In the genomic region with DNA sequence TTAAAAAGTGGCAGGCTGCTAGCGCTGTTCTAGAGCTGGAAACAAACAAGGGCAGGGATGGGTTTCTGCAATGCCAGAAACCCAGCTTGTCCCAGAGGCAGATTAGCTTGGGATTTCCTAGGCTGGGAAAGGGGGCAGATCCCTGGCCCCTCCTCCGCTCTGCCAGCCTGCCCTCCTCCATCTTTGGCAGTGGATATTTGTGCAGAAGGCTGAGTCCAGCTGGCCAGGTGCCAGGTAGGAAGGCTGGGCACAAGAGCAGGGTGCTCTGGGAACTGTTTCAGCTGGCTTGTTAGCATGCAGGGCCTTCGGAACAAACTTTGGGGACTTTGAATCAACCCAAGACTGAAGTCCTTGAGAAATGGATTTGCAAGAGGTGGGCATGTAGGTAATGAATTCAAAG, we compare ENCODE assay signal across 8 mouse cellular contexts. TPM values are rescaled to one million over a fixed set of nuclear protein-coding genes. Genes with fewer than 3 reads are reported as not detected.
DNase-seq lines count a peak whose midpoint lies in the region; ATAC-seq and TF ChIP-seq lines count a peak whose summit lies in the region.

No protein-coding gene starts in this region.

- TF ChIP-seq POLR2A in heart, adult 2 months (IDR thresholded peaks at IDR 0.05; ENCODE audit: insufficient read depth, low read depth, low read length): no peak

- no peaks in the 10 kb centered on the region for H3K79me2 ChIP-seq in heart, adult 2 months (replicated peaks; ENCODE audit: control insufficient read depth, insufficient read depth, low read length)

- H3K9me3 ChIP-seq in heart, embryonic 12.5 days (replicated peaks): no peaks in the 10 kb centered on the region
- no peaks in the 10 kb centered on the region for H3K9me3 ChIP-seq in hindbrain, postnatal 0 days (ENCODE audit: low read length)
- H3K9me3 ChIP-seq in limb, embryonic 13.5 days: no peaks in the 10 kb centered on the region

- H3K4me2 ChIP-seq in heart, embryonic 12.5 days: no peak overlapping the region
- H3K4me2 ChIP-seq in hindbrain, postnatal 0 days (ENCODE audit: low read depth, low read length): no peak overlapping the region
- H3K4me2 ChIP-seq in limb, embryonic 13.5 days (replicated peaks): no peak overlapping the region

- peak overlapping the region; percentile 44 for H3K27ac ChIP-seq in heart, adult 2 months
- H3K27ac ChIP-seq in heart, embryonic 12.5 days (ENCODE audit: poor library complexity, severe bottlenecking): no peak overlapping the region
- peak overlapping the region; percentile 65 for H3K27ac ChIP-seq in hindbrain, postnatal 0 days
- H3K27ac ChIP-seq in limb, embryonic 13.5 days: no peak overlapping the region

- H3K4me1 ChIP-seq in heart, adult 2 months (ENCODE audit: control insufficient read depth, insufficient read depth, low read length): peaks cover 9% of the 10 kb centered on the region
- H3K4me1 ChIP-seq in heart, embryonic 12.5 days (replicated peaks): peaks cover 19% of the 10 kb centered on the region; the same call in 1 of the 2 replicates
- H3K4me1 ChIP-seq in hindbrain, postnatal 0 days (ENCODE audit: insufficient read depth, low read length): peaks cover 27% of the 10 kb centered on the region; the same call in 1 of the 2 replicates
- peaks cover 22% of the 10 kb centered on the region for H3K4me1 ChIP-seq in limb, embryonic 13.5 days

- no peak for ATAC-seq in heart, embryonic 12.5 days (ENCODE audit: insufficient number of reproducible peaks, low FRiP score)
- peak; percentile 46 for ATAC-seq in hindbrain, postnatal 0 days
- ATAC-seq in limb, embryonic 13.5 days (ENCODE audit: low FRiP score, low read depth): no peak

- H3K9ac ChIP-seq in heart, adult 2 months (ENCODE audit: low read depth, low read length): no peak overlapping the region
- no peak overlapping the region for H3K9ac ChIP-seq in heart, embryonic 12.5 days
- H3K9ac ChIP-seq in hindbrain, postnatal 0 days (replicated peaks; ENCODE audit: low read length): no peak overlapping the region
- H3K9ac ChIP-seq in limb, embryonic 13.5 days: peak overlapping the region; percentile 13; the same call in 1 of the 2 replicates

- H3K27me3 ChIP-seq in heart, adult 2 months (ENCODE audit: control insufficient read depth, insufficient read depth, low read length): no peaks in the 10 kb centered on the region
- H3K27me3 ChIP-seq in heart, embryonic 12.5 days (replicated peaks): peaks cover 15% of the 10 kb centered on the region; the same call in 1 of the 2 replicates
- no peaks in the 10 kb centered on the region for H3K27me3 ChIP-seq in hindbrain, postnatal 0 days (ENCODE audit: insufficient read depth, low read length)
- peaks cover 10% of the 10 kb centered on the region; the same call in 1 of the 2 replicates for H3K27me3 ChIP-seq in limb, embryonic 13.5 days

- DNase-seq in heart, adult 2 months: peak; percentile 74 to 84
- peak; percentile 77 to 88 for DNase-seq in adrenal gland, adult (ENCODE audit: inconsistent age in 2 of 2, low spot score in 1 of 2)
- DNase-seq in fat pad, adult 2 months (ENCODE audit: extremely low read depth, low read depth, low spot score): peak; percentile 78
- peak; percentile 91 for DNase-seq in hindbrain, postnatal 0 days (ENCODE audit: low spot score)
- peak; percentile 67 to 72 for DNase-seq in right cerebral cortex, postnatal 36 days (ENCODE audit: low spot score in 2 of 2)
- no peak for DNase-seq in spleen, adult 12 weeks (ENCODE audit: low spot score)

- no peak for TF ChIP-seq CTCF in heart, adult 2 months (IDR thresholded peaks at IDR 0.05)
- TF ChIP-seq CTCF in hindbrain, postnatal 0 days (IDR thresholded peaks at IDR 0.05; ENCODE audit: low read depth): no peak

- intact Hi-C loops in heart, adult 2 months (cut with DNase I): no loop called here

- TF ChIP-seq EP300 in heart, adult 2 months (IDR thresholded peaks at IDR 0.05; ENCODE audit: insufficient read depth, low read depth, low read length): 0 out of 2 replicates have a peak, but pooled peaks have one; percentile 48

- H3K36me3 ChIP-seq in heart, adult 2 months (ENCODE audit: control insufficient read depth, insufficient read depth, low read length): no peaks in the 10 kb centered on the region
- H3K36me3 ChIP-seq in heart, embryonic 12.5 days: no peaks in the 10 kb centered on the region
- no peaks in the 10 kb centered on the region for H3K36me3 ChIP-seq in hindbrain, postnatal 0 days (ENCODE audit: insufficient read depth, low read length)
- H3K36me3 ChIP-seq in limb, embryonic 13.5 days: no peaks in the 10 kb centered on the region

- 54% methylated on average over 3 of the region's 3 CpGs for WGBS in heart, adult 2 months
- WGBS in heart, embryonic 12.5 days: 79% methylated on average over 3 of the region's 3 CpGs
- WGBS in hindbrain, postnatal 0 days: 36% methylated on average over 3 of the region's 3 CpGs
- 77% methylated on average over 3 of the region's 3 CpGs for WGBS in limb, embryonic 13.5 days

- H3K4me3 ChIP-seq in heart, adult 2 months: no peak overlapping the region
- no peak overlapping the region for H3K4me3 ChIP-seq in heart, embryonic 12.5 days
- no peak overlapping the region for H3K4me3 ChIP-seq in hindbrain, postnatal 0 days (ENCODE audit: low read length)
- no peak overlapping the region for H3K4me3 ChIP-seq in limb, embryonic 13.5 days

RNA-seq across cellular contexts. Expression of gene Nfic, which starts 20.0 kb away (rescaled TPM):
- total RNA-seq in heart, adult 2 months (2021): 100 to 1,000 TPM in 1 of 2 experiments, 10 to 100 TPM in 1; 94.2 to 104 TPM
- polyA plus RNA-seq in heart, adult 2 months (2012; rRNA removed): 59.9 and 80.1 TPM in 2 replicates
- polyA plus RNA-seq in heart, embryonic 12.5 days (2016; fragmentation: Nextera tagmentation; extraction: Ambion mirVana): 39.3 and 40.7 TPM in 2 replicates
- 17.2 and 26.5 TPM in 2 replicates for total RNA-seq in hindbrain, postnatal 0 days (2014; rRNA removed)
- polyA plus RNA-seq in hindbrain, postnatal 0 days (2015; fragmentation: Nextera tagmentation; extraction: Ambion mirVana): 33.8 and 34.6 TPM in 2 replicates
- polyA plus RNA-seq in limb, embryonic 13.5 days (2015; fragmentation: Nextera tagmentation; extraction: Ambion mirVana): 77.2 and 82.8 TPM in 2 replicates

RNA-seq across cellular contexts. Expression of gene Smim24, which starts 42.6 kb away (rescaled TPM):
- 1 to 10 TPM; 2.0 to 2.3 TPM for total RNA-seq in heart, adult 2 months (2021)
- 8.3 and 8.6 TPM in 2 replicates for polyA plus RNA-seq in heart, adult 2 months (2012; rRNA removed)
- 2.9 and 4.3 TPM in 2 replicates for polyA plus RNA-seq in heart, embryonic 12.5 days (2016; fragmentation: Nextera tagmentation; extraction: Ambion mirVana)
- 2.9 and 3.7 TPM in 2 replicates for total RNA-seq in hindbrain, postnatal 0 days (2014; rRNA removed)
- polyA plus RNA-seq in hindbrain, postnatal 0 days (2015; fragmentation: Nextera tagmentation; extraction: Ambion mirVana): 1.4 and 1.7 TPM in 2 replicates
- polyA plus RNA-seq in limb, embryonic 13.5 days (2015; fragmentation: Nextera tagmentation; extraction: Ambion mirVana): 4.2 and 4.7 TPM in 2 replicates

RNA-seq across cellular contexts. Expression of gene Gm48552, which starts 46.6 kb away (rescaled TPM):
- total RNA-seq in heart, adult 2 months (2021): 1 to 10 TPM in 1 of 2 experiments, not detected in 1; 1.2 TPM
- 0.88 and 1.2 TPM in 2 replicates for polyA plus RNA-seq in heart, adult 2 months (2012; rRNA removed)
- 1.2 and 1.8 TPM in 2 replicates for polyA plus RNA-seq in heart, embryonic 12.5 days (2016; fragmentation: Nextera tagmentation; extraction: Ambion mirVana)
- 7.5 TPM in 2 replicates for total RNA-seq in hindbrain, postnatal 0 days (2014; rRNA removed)
- polyA plus RNA-seq in hindbrain, postnatal 0 days (2015; fragmentation: Nextera tagmentation; extraction: Ambion mirVana): 2.7 and 4.0 TPM in 2 replicates
- polyA plus RNA-seq in limb, embryonic 13.5 days (2015; fragmentation: Nextera tagmentation; extraction: Ambion mirVana): 1.7 and 1.9 TPM in 2 replicates

RNA-seq across cellular contexts. Expression of gene Celf5, which starts 47.1 kb away (rescaled TPM):
- under 1 TPM in 1 of 2 experiments, not detected in 1; 0.16 TPM for total RNA-seq in heart, adult 2 months (2021)
- polyA plus RNA-seq in heart, adult 2 months (2012; rRNA removed): 0.39 and 0.73 TPM in 2 replicates
- polyA plus RNA-seq in heart, embryonic 12.5 days (2016; fragmentation: Nextera tagmentation; extraction: Ambion mirVana): 0.19 and 0.28 TPM in 2 replicates
- total RNA-seq in hindbrain, postnatal 0 days (2014; rRNA removed): 93.9 and 128 TPM in 2 replicates
- polyA plus RNA-seq in hindbrain, postnatal 0 days (2015; fragmentation: Nextera tagmentation; extraction: Ambion mirVana): 40.1 and 43.2 TPM in 2 replicates
- polyA plus RNA-seq in limb, embryonic 13.5 days (2015; fragmentation: Nextera tagmentation; extraction: Ambion mirVana): 1.6 TPM in 2 replicates

RNA-seq across cellular contexts. Expression of gene Gm48551, which starts 51.2 kb away (rescaled TPM):
- total RNA-seq in heart, adult 2 months (2021): 1 to 10 TPM in 1 of 2 experiments, under 1 TPM in 1; 0.73 to 1.9 TPM
- 2.1 and 3.5 TPM in 2 replicates for polyA plus RNA-seq in heart, adult 2 months (2012; rRNA removed)
- polyA plus RNA-seq in heart, embryonic 12.5 days (2016; fragmentation: Nextera tagmentation; extraction: Ambion mirVana): 1.9 and 2.2 TPM in 2 replicates
- total RNA-seq in hindbrain, postnatal 0 days (2014; rRNA removed): 2.1 and 3.3 TPM in 2 replicates
- polyA plus RNA-seq in hindbrain, postnatal 0 days (2015; fragmentation: Nextera tagmentation; extraction: Ambion mirVana): 5.3 and 7.0 TPM in 2 replicates
- 3.3 and 4.0 TPM in 2 replicates for polyA plus RNA-seq in limb, embryonic 13.5 days (2015; fragmentation: Nextera tagmentation; extraction: Ambion mirVana)

Comparison
In these comparisons a context has a peak if more than half of its experiments do, and no peak if none do; other contexts are left out.
1. H3K27ac ChIP-seq: peak in heart, adult 2 months (single experiment) and hindbrain, postnatal 0 days (single experiment); none in heart, embryonic 12.5 days (single experiment) and limb, embryonic 13.5 days (single experiment).